Mouse (Mus musculus) liver, embryonic 16.5 days (tissue): ENCODE data around the gene Sox18. TPM values are rescaled to one million over a fixed set of nuclear protein-coding genes. Genes with fewer than 3 reads are reported as not detected.

Experiments used
- ATAC-seq: fragments of 200-750 bp; cut with Nextera tagmentation; 2 replicates; pipeline ENCODE4 v1.8.0; 2017; ENCODE audit warnings: low read depth, mild to moderate bottlenecking, moderate number of reproducible peaks, moderate library complexity
- H3K27ac ChIP-seq: fragments of 300-500 bp; sonication (generic); 2 replicates; pipeline ENCODE4 v1.5.1; 2014; ENCODE audit warnings: mild to moderate bottlenecking, low read length
- H3K27me3 ChIP-seq: fragments of 300-500 bp; sonication (generic); 2 replicates; pipeline ENCODE4 v1.6.1; 2014; ENCODE audit warnings: low read depth, low read length, mixed read lengths; ENCODE audit not compliant: control insufficient read depth, insufficient read depth
- H3K36me3 ChIP-seq: fragments of 300-500 bp; sonication (generic); 2 replicates; pipeline ENCODE4 v1.6.1; 2014; ENCODE audit warnings: mild to moderate bottlenecking; ENCODE audit not compliant: control insufficient read depth, insufficient read depth
- H3K4me1 ChIP-seq: fragments of 300-500 bp; sonication (generic); 2 replicates; pipeline ENCODE4 v1.6.1; 2014; ENCODE audit warnings: low read depth, low read length, mixed read lengths; ENCODE audit not compliant: control insufficient read depth
- H3K4me2 ChIP-seq: fragments of 300-500 bp; sonication (generic); 2 replicates; pipeline ENCODE4 v1.6.1; 2014; ENCODE audit warnings: low read depth, low read length, mixed read lengths
- H3K4me3 ChIP-seq: fragments of 300-500 bp; sonication (generic); 2 replicates; pipeline ENCODE4 v1.5.1; 2014; ENCODE audit warnings: low read depth, mild to moderate bottlenecking, low read length
- H3K9ac ChIP-seq: fragments of 300-500 bp; sonication (generic); 2 replicates; pipeline ENCODE4 v1.6.1; 2014; ENCODE audit warnings: low read depth, low read length
- H3K9me3 ChIP-seq: fragments of 300-500 bp; sonication (generic); replicated peaks from 2 replicates; pipeline ENCODE4 v1.6.1; 2016; ENCODE audit warnings: low read length; ENCODE audit not compliant: control insufficient read depth
- WGBS: fragments of 180-500 bp; shearing (Covaris S2); extraction: QIAGEN DNeasy Blood & Tissue Kit; methylation state at CpG from one replicate; pipeline ENCODE4 v1.1.7; 2014; ENCODE audit not compliant: insufficient replicate concordance; 5-methylcytosine and 5-hydroxymethylcytosine counted together
- polyA plus RNA-seq: library from polyadenylated mRNA; unstranded; fragments of >200 nt; fragmentation: Nextera tagmentation; extraction: Ambion mirVana; gene quantifications from 2 replicates; pipeline ENCODE4 v1.2.1, GENCODE M21; 2015

Gene Sox18
- polyA plus RNA-seq = 6.9 TPM in 2 replicates

- WGBS = 1% methylated on average over 40 of the region's 43 CpGs
- Histone ChIP-seq H3K9me3 (no peaks in the 10 kb centered on the region), H3K4me3 (peak within 1 kb of the TSS; percentile 45), H3K4me1 (peaks cover 3% of the 10 kb centered on the region), H3K27me3 (peaks cover 58% of the 10 kb centered on the region), H3K27ac (no peak within 1 kb of the TSS), H3K4me2 (peak within 1 kb of the TSS; percentile 39), H3K9ac (no peak within 1 kb of the TSS), H3K36me3 (no peaks in the 10 kb centered on the region)
- peak; percentile 30; the same call in 1 of the 2 replicates for ATAC-seq
Observed at GRCm38 (mm10) chr2:181671326-181671725, at the start of gene Sox18. Gene Sox18 (minus strand): TSS chr2:181671640.

- no peaks in the 10 kb centered on the region for H3K4me1 ChIP-seq
- H3K9me3 ChIP-seq = no peaks in the 10 kb centered on the region
- H3K9ac ChIP-seq = no peak overlapping the region
- no peak overlapping the region for H3K4me3 ChIP-seq
- H3K4me2 ChIP-seq = no peak overlapping the region
- H3K27me3 ChIP-seq = no peaks in the 10 kb centered on the region
- H3K36me3 ChIP-seq = no peaks in the 10 kb centered on the region
- no peak for ATAC-seq
- no peak overlapping the region for H3K27ac ChIP-seq
Observed at GRCm38 (mm10) chr2:181721200-181721599, 49.8 kb upstream of the Sox18 start.

GRCm38 (mm10) chr2:181720061-181720460 is 48.6 kb upstream of the Sox18 start:
- no peak overlapping the region for H3K4me3 ChIP-seq
- H3K27me3 ChIP-seq = no peaks in the 10 kb centered on the region
- no peak for ATAC-seq
- H3K27ac ChIP-seq = no peak overlapping the region
- no peaks in the 10 kb centered on the region for H3K36me3 ChIP-seq
- H3K4me1 ChIP-seq = no peaks in the 10 kb centered on the region
- 21% methylated on average over 3 of the region's 3 CpGs for WGBS
- H3K9me3 ChIP-seq = no peaks in the 10 kb centered on the region
- no peak overlapping the region for H3K4me2 ChIP-seq
- no peak overlapping the region for H3K9ac ChIP-seq

- Histone ChIP-seq H3K9me3 (no peaks in the 10 kb centered on the region), H3K4me2 (no peak overlapping the region), H3K27me3 (no peaks in the 10 kb centered on the region), H3K4me3 (no peak overlapping the region), H3K9ac (no peak overlapping the region), H3K36me3 (no peaks in the 10 kb centered on the region), H3K4me1 (no peaks in the 10 kb centered on the region), H3K27ac (no peak overlapping the region)
- 33% methylated on average over 3 of the region's 3 CpGs for WGBS
- no peak for ATAC-seq
Observed at GRCm38 (mm10) chr2:181716991-181717390, 45.6 kb upstream of the Sox18 start.

GRCm38 (mm10) chr2:181715382-181715781 is 43.9 kb upstream of the Sox18 start:
- WGBS = 54% methylated on average over 3 of the region's 3 CpGs
- ATAC-seq = no peak
- no peak overlapping the region for H3K4me2 ChIP-seq
- H3K4me3 ChIP-seq = no peak overlapping the region
- H3K9me3 ChIP-seq = no peaks in the 10 kb centered on the region
- no peak overlapping the region for H3K27ac ChIP-seq
- H3K4me1 ChIP-seq = no peaks in the 10 kb centered on the region
- no peaks in the 10 kb centered on the region for H3K36me3 ChIP-seq
- H3K27me3 ChIP-seq = no peaks in the 10 kb centered on the region
- no peak overlapping the region for H3K9ac ChIP-seq

- Histone ChIP-seq H3K27ac (no peak within 1 kb of the TSS), H3K27me3 (no peaks in the 10 kb centered on the region), H3K9me3 (no peaks in the 10 kb centered on the region), H3K4me3 (no peak within 1 kb of the TSS), H3K4me2 (no peak within 1 kb of the TSS), H3K36me3 (no peaks in the 10 kb centered on the region), H3K9ac (no peak within 1 kb of the TSS), H3K4me1 (no peaks in the 10 kb centered on the region)
- no peak for ATAC-seq
- WGBS = 2% methylated on average over 7 of the region's 7 CpGs
Observed at GRCm38 (mm10) chr2:181714903-181715326, 43.5 kb upstream of the Sox18 start, which contains the start of gene Oprl1. Gene Oprl1 (plus strand): TSS chr2:181715016.

- H3K4me3 ChIP-seq = no peak overlapping the region
- no peak overlapping the region for H3K9ac ChIP-seq
- H3K36me3 ChIP-seq = no peaks in the 10 kb centered on the region
- no peaks in the 10 kb centered on the region for H3K27me3 ChIP-seq
- no peak overlapping the region for H3K4me2 ChIP-seq
- H3K27ac ChIP-seq = no peak overlapping the region
- no peaks in the 10 kb centered on the region for H3K4me1 ChIP-seq
- WGBS = 52% methylated on average over 1 of the region's 1 CpGs
- H3K9me3 ChIP-seq = no peaks in the 10 kb centered on the region
- no peak for ATAC-seq
Observed at GRCm38 (mm10) chr2:181713749-181714148, 42.3 kb upstream of the Sox18 start.

GRCm38 (mm10) chr2:181706668-181707067 is 35.2 kb upstream of the Sox18 start:
- Histone ChIP-seq H3K27me3 (no peaks in the 10 kb centered on the region), H3K36me3 (no peaks in the 10 kb centered on the region), H3K27ac (no peak overlapping the region), H3K9ac (no peak overlapping the region), H3K4me2 (no peak overlapping the region), H3K4me1 (no peaks in the 10 kb centered on the region), H3K9me3 (no peaks in the 10 kb centered on the region), H3K4me3 (no peak overlapping the region)
- WGBS = 16% methylated on average over 4 of the region's 4 CpGs
- no peak for ATAC-seq

- H3K9ac ChIP-seq = no peak within 1 kb of the TSS
- H3K4me1 ChIP-seq = no peaks in the 10 kb centered on the region
- WGBS = 42% methylated on average over 5 of the region's 5 CpGs
- H3K27ac ChIP-seq = no peak within 1 kb of the TSS
- H3K36me3 ChIP-seq = no peaks in the 10 kb centered on the region
- H3K9me3 ChIP-seq = no peaks in the 10 kb centered on the region
- H3K4me2 ChIP-seq = no peak within 1 kb of the TSS
- no peak within 1 kb of the TSS for H3K4me3 ChIP-seq
- ATAC-seq = no peak
- peaks cover 15% of the 10 kb centered on the region for H3K27me3 ChIP-seq
Observed at GRCm38 (mm10) chr2:181698241-181698640, 26.8 kb upstream of the Sox18 start, which contains the start of gene Lkaaear1. Gene Lkaaear1 (minus strand): TSS chr2:181698442.
